Mouse (Mus musculus) small intestine, adult 2 months (tissue): ENCODE data around the gene Tgoln1.

Experiments
- CTCF ChIP-seq: fragments of 200-500 bp; IDR thresholded peaks from 2 replicates; pipeline ENCODE4 v1.5.1; 2012; ENCODE audit warnings: low read depth, mild to moderate bottlenecking, control low read depth, inconsistent platforms, low read length, moderate library complexity, mixed read lengths; ENCODE audit not compliant: insufficient replicate concordance, insufficient read length; ENCODE audit errors: extremely low read depth
- POLR2A ChIP-seq: fragments of 200-500 bp; IDR thresholded peaks from 2 replicates; pipeline ENCODE4 v1.6.1; 2012; ENCODE audit warnings: low read depth, mild to moderate bottlenecking, control low read depth, inconsistent platforms, low read length, moderate library complexity

GRCm38 (mm10) chr6:72597956-72598753 lies 18.6 kb downstream of the Tgoln1 start, which contains the start of the genes Elmod3 and Retsat:
- TF ChIP-seq POLR2A (peak; percentile 99), CTCF (no peak)
